Mouse (Mus musculus): ENCODE results near the gene Gng13.

DNA sequence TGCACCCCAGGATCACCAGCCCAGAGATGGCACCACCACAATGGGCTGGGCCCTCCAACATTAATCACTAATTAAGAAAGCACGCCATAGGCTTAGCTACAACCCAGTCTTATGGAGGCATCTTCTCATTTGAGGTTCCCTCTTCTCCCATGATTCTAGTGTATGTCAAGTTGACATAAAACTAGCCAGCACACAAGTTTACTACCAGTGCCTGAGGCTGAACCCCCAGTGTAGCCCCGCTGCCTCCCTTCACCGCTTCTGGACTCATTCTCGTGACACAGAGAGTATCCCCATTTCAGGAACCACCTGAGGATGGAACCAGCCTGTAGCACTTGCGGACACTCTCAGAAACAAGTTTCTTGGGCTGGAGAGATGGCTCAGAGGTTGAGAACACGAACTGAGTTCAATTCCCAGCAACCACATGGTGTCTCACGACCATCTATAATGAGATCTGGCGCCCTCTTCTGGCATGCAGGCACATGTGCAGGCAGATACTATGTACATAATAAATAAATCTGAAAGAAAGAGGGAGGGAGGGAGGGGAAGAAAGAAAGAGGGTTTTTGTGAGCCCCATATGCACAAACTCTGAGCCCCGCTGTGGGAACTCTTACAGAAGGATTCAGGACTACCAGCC, 16.0 kb upstream of the Gng13 start:
- TF ChIP-seq EP300 (IDR thresholded peaks at IDR 0.05; ENCODE audit: insufficient read depth, low read depth, low read length) (no peak), CTCF (IDR thresholded peaks at IDR 0.05) (peak; percentile 31)
